Mouse (Mus musculus) megakaryocyte, embryonic 14.5 days (primary cell): ENCODE data around the gene Fam209.

Experiments used
- FLI1 ChIP-seq: IDR thresholded peaks from 2 replicates; pipeline ENCODE4 v1.6.1; 2012; ENCODE audit warnings: low read length, inconsistent platforms, mixed read lengths
- GATA1 ChIP-seq: IDR thresholded peaks from 3 replicates; pipeline ENCODE4 v1.6.1; 2012; ENCODE audit warnings: mixed read lengths, low read length, inconsistent platforms, borderline replicate concordance

DNA sequence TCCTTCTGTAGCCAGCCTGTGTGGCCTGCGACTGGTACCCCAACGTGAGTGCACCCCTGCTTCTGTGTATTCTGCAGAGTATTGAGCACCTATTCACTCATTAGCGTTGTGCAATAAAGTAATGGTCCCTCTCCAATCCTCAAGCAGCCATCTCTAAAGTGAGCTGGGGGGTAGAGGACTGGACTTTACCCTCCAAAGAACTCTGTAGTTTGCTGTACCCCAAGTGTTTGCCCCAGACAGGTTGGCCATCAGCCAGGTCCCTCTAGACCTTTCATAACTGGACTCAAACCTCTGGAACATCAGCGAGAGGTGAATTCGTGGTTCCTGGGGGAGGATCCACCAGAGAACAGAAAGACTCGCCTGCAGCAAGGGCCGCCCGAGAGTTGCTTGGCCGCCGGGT is 19.9 kb upstream of the Fam209 start:
- TF ChIP-seq GATA1 = no peak
- TF ChIP-seq FLI1 = no peak
